Mouse (Mus musculus): ENCODE data around the gene Iscu.

DNA sequence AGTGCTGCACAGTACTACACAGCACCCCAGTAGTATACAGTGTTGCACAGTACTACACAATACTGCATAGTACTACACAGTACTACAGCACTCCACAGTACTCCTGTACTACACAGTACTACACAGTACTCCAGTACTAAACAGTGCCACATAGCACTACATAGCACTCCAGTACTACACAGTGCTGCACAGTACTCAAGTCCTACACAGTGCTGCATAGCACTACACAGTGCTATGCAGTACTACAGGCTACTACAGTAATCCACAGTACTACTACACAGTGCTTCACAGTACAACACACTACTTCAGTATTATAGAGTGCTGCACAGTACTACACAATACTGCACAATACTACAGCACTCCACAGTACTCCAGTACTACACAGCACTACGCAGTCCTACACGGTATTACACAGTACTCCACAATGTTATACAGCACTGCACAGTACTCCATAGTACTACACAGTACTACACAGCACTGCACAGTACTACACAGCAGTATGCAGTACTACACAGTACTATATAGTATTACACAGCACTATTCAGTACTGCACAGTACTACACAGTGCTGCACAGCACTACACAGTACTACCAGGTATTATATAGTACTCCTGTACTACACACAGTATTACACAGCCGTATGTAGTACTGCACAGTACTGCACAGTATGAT is 7.7 kb downstream of the Iscu start:
- TF ChIP-seq MAFK (IDR thresholded peaks at IDR 0.05; ENCODE audit: insufficient read depth, low read depth, low read length): no peak
- TF ChIP-seq ZNF384 (IDR thresholded peaks at IDR 0.05; ENCODE audit: low read depth, low read length): no peak
- no peak for TF ChIP-seq HCFC1 (IDR thresholded peaks at IDR 0.05; ENCODE audit: borderline replicate concordance, insufficient read depth, low read length)

Data from ES-E14 (cell line).